Mouse (Mus musculus) heart, adult 2 months (tissue): Measurements from ENCODE around the gene Lca5l.

Source experiments
- CTCF ChIP-seq: fragments of 200-600 bp; IDR thresholded peaks from 2 replicates; pipeline ENCODE4 v1.8.1; 2022; ENCODE audit warnings: antibody characterized with exemption, mild to moderate bottlenecking, moderate library complexity
- EP300 ChIP-seq: fragments of 200-500 bp; IDR thresholded peaks from 2 replicates; pipeline ENCODE4 v1.6.1; 2011; ENCODE audit warnings: low read depth, low read length, control low read depth; ENCODE audit not compliant: insufficient read depth
- POLR2A ChIP-seq: fragments of 200-500 bp; IDR thresholded peaks from 2 replicates; pipeline ENCODE4 v1.6.1; 2011; ENCODE audit warnings: mild to moderate bottlenecking, low read depth, low read length, control low read depth; ENCODE audit not compliant: insufficient read depth

- TF ChIP-seq CTCF (no peak), POLR2A (no peak), EP300 (no peak)
These were observed 30.7 kb downstream of the Lca5l start for GRCm38 (mm10) chr16:96161336-96161735.
